Mouse (Mus musculus): ENCODE data around the gene Pan3. TPM values are rescaled to one million over a fixed set of nuclear protein-coding genes. Genes with fewer than 3 reads are reported as not detected.
"Not testable (repeated sequence)": the region's sequence is repeated elsewhere in the genome, so short reads cannot be mapped to it uniquely, and the experiment has no call there.

Pan3 gene
- total RNA-seq, 1 experiment from 2014 or later: 387 TPM

- peak in 1 of 2 experiments; percentile 30; a peak in 1 of 4 replicates for ATAC-seq (replicated peaks in 1 of 2; ENCODE audit: insufficient read depth in 1 of 2, low FRiP score in 2 of 2, low TSS enrichment in 1 of 2, low read depth in 1 of 2, poor library complexity in 2 of 2, severe bottlenecking in 2 of 2)
These were observed 67.8 kb downstream of the Pan3 start for GRCm38 (mm10) chr5:147497714-147498113.

- ATAC-seq (replicated peaks in 1 of 2; ENCODE audit: insufficient read depth in 1 of 2, low FRiP score in 2 of 2, low TSS enrichment in 1 of 2, low read depth in 1 of 2, poor library complexity in 2 of 2, severe bottlenecking in 2 of 2): 0 out of 4 replicates have a peak, but pooled peaks have one; percentile 32 to 52
These were observed 71.6 kb downstream of the Pan3 start for GRCm38 (mm10) chr5:147501456-147501998.

DNA sequence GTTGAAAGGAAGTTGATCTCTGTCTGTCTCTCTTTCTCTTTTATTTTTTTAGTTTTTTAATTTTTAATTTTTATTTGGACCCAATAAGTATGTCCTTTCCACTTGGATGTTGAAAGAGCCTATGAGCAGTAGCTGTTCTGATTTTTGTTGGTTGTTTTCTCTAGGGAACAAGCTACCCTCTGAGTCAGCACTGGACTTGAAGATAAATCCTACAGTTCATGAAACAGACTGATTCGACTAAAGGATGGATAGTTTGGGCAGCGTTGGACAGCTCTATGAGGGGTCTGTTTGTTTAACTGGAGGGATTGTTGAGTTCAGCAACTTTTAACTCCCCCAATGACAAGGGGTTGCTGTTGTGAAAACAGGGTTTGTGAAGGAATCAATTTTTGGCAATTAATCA lies 73.0 kb downstream of the Pan3 start:
- ATAC-seq (replicated peaks in 1 of 2; ENCODE audit: insufficient read depth in 1 of 2, low FRiP score in 2 of 2, low TSS enrichment in 1 of 2, low read depth in 1 of 2, poor library complexity in 2 of 2, severe bottlenecking in 2 of 2): no peak

- ATAC-seq (replicated peaks in 1 of 2; ENCODE audit: insufficient read depth in 1 of 2, low FRiP score in 2 of 2, low TSS enrichment in 1 of 2, low read depth in 1 of 2, poor library complexity in 2 of 2, severe bottlenecking in 2 of 2): 0 out of 4 replicates have a peak, but pooled peaks of 1 of the 2 experiments have one; percentile 19
These were observed 81.4 kb downstream of the Pan3 start for GRCm38 (mm10) chr5:147511350-147511749.

GRCm38 (mm10) chr5:147527006-147527405 lies 97.0 kb downstream of the Pan3 start:
- ATAC-seq (replicated peaks in 1 of 2; ENCODE audit: insufficient read depth in 1 of 2, low FRiP score in 2 of 2, low TSS enrichment in 1 of 2, low read depth in 1 of 2, poor library complexity in 2 of 2, severe bottlenecking in 2 of 2): peak in 1 of 2 experiments; percentile 20; a peak in 1 of 4 replicates

DNA sequence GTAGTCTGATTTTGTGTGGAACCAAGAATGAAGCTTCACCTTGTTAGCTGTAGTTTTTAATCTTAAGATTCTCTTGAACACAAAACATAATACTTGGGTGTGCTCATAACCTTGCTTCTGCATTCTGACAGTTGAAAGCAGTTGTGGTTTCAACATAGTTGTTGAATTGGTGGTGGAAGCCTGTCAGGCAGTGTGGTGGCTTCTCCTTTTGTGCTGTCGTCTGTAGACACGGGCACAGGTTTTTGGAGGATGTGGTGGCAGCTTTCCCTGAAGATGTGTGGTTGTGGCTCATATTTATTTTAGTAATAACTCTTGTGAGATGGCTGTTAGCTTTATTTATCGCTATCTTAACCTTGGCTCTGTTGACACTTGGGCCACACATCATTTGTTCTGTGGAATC lies 97.8 kb downstream of the Pan3 start:
- peak; percentile 92 to 94 for ATAC-seq (replicated peaks in 1 of 2; ENCODE audit: insufficient read depth in 1 of 2, low FRiP score in 2 of 2, low TSS enrichment in 1 of 2, low read depth in 1 of 2, poor library complexity in 2 of 2, severe bottlenecking in 2 of 2)

- ATAC-seq (replicated peaks in 1 of 2; ENCODE audit: insufficient read depth in 1 of 2, low FRiP score in 2 of 2, low TSS enrichment in 1 of 2, low read depth in 1 of 2, poor library complexity in 2 of 2, severe bottlenecking in 2 of 2): no peak
These were observed 102.1 kb downstream of the Pan3 start for GRCm38 (mm10) chr5:147532031-147532430.

GRCm38 (mm10) chr5:147539409-147539808 lies 109.4 kb downstream of the Pan3 start:
- ATAC-seq (replicated peaks in 1 of 2; ENCODE audit: insufficient read depth in 1 of 2, low FRiP score in 2 of 2, low TSS enrichment in 1 of 2, low read depth in 1 of 2, poor library complexity in 2 of 2, severe bottlenecking in 2 of 2): no peak

- peak; percentile 43 to 49; a peak in 2 of 4 replicates for ATAC-seq (replicated peaks in 1 of 2; ENCODE audit: insufficient read depth in 1 of 2, low FRiP score in 2 of 2, low TSS enrichment in 1 of 2, low read depth in 1 of 2, poor library complexity in 2 of 2, severe bottlenecking in 2 of 2)
These were observed 109.9 kb downstream of the Pan3 start for GRCm38 (mm10) chr5:147539815-147540214.

- peak; percentile 57 to 58; a peak in 2 of 4 replicates for ATAC-seq (replicated peaks in 1 of 2; ENCODE audit: insufficient read depth in 1 of 2, low FRiP score in 2 of 2, low TSS enrichment in 1 of 2, low read depth in 1 of 2, poor library complexity in 2 of 2, severe bottlenecking in 2 of 2)
These were observed 112.3 kb downstream of the Pan3 start for GRCm38 (mm10) chr5:147542291-147542690.

DNA sequence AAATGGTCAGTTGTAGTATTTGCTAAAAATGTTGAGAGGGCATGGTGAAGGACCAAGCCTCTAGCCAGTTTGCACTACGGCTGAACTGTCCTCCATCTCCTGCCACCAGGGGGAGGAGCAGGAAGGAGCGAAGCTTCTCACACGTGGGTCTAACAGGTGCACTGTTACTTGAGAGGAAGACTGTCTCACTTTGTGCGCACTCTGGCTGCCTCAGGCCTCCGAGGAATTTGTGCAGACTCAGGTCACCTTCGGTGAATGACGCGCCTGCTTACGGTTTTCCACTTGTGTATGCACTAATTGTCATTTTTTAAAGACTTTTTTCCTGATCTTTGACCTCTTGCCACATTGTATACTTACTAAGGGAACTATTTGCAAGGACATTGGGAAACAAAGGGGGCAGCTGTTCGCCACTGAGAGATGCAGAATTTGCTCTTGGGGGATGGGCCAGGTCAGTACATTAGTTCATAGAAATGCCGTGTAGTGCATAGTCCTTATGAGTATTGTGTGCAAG lies 115.8 kb downstream of the Pan3 start:
- ATAC-seq (replicated peaks in 1 of 2; ENCODE audit: insufficient read depth in 1 of 2, low FRiP score in 2 of 2, low TSS enrichment in 1 of 2, low read depth in 1 of 2, poor library complexity in 2 of 2, severe bottlenecking in 2 of 2): peak; percentile 43 to 54; a peak in 1 of 4 replicates

- ATAC-seq (replicated peaks in 1 of 2; ENCODE audit: insufficient read depth in 1 of 2, low FRiP score in 2 of 2, low TSS enrichment in 1 of 2, low read depth in 1 of 2, poor library complexity in 2 of 2, severe bottlenecking in 2 of 2): no peak
These were observed 119.2 kb downstream of the Pan3 start for GRCm38 (mm10) chr5:147549016-147549755.

DNA sequence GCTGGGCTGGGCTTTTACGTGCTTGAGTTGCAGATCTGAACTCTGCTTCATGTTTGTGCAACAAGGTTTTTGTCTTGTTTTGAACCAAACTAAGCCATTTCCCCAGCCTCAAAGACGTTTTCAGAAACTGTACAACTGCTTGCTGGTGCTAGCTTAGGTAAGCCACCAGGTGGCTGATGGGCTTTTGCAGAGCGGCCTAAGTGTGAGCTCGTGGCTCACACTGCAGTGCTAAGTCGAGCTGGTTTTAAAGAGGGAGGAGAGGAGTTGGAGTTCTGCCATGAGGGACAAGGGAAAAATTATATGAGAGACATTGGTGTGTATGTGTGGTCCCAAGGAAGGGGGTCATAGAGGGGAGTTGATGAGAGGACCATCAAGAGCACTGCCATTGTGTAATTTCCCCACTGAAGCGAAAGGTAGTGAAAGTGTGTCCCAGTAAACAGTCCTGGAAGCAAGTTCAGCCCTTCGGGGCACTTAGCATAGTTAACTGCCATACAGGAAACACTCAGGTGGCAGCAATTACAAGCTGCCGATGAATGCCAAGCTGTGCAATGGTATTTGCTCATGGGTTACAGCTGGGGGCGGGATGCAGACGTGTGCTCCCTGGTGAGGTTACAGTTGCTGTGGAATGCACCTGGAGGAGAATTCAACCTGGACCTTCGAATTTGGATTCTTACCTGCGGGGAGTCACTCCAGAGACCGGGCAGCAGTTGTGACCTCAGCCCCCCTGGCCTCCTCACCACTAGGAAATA lies 122.1 kb downstream of the Pan3 start:
- no peak; a peak in 1 of 4 replicates for ATAC-seq (replicated peaks in 1 of 2; ENCODE audit: insufficient read depth in 1 of 2, low FRiP score in 2 of 2, low TSS enrichment in 1 of 2, low read depth in 1 of 2, poor library complexity in 2 of 2, severe bottlenecking in 2 of 2)

DNA sequence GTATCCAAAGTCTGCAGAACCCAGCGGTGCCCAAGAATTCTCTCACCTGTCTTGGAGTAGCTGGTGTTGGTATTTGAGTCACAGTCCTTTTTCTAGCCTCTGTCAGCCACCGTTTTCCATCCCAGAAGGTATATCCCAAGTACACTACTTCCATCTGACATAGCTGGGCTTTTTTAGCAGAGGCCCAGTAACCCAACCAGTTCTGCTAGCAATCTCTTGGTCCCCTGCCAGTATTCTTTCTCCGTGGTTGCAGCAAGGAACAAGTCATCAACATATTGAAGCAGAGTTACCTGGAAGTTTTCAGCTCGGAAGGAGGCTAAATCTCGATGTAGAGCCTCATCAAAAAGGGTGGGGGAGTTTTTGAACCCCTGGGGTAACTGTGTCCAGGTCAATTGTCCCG lies 127.7 kb downstream of the Pan3 start:
- not testable (repeated sequence) for ATAC-seq (replicated peaks in 1 of 2; ENCODE audit: insufficient read depth in 1 of 2, low FRiP score in 2 of 2, low TSS enrichment in 1 of 2, low read depth in 1 of 2, poor library complexity in 2 of 2, severe bottlenecking in 2 of 2)

DNA sequence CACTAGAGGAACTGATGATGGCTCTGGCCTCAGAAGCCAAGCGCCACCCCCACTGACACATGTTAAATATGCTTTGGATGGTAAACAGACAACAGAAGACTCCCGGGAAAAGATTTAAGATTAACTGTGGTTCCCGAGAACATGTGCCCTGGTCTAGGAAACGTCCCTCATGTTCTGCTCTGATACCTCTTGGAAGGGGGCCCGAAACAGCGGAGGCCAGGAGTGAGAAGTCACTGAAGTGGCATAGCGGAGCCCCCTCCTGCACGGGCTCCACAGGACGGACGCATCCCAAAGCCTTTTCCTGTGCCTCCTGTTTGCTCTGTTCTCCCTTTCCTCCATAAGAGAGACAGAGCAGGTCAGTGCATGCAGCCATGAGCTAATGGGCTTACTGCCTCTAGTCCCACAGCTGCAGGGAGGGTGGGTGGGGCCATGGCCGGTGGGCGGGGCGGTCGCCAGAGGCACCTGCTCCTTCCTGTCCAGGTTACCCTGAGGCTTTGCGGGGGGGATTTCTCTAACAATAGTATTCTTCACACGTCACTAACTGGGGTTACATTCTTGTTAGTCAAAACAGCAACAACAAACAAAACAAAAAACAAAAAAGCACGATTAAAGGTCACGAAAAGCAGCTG lies 133.7 kb downstream of the Pan3 start:
- no peak for ATAC-seq (replicated peaks in 1 of 2; ENCODE audit: insufficient read depth in 1 of 2, low FRiP score in 2 of 2, low TSS enrichment in 1 of 2, low read depth in 1 of 2, poor library complexity in 2 of 2, severe bottlenecking in 2 of 2)

- ATAC-seq (replicated peaks in 1 of 2; ENCODE audit: insufficient read depth in 1 of 2, low FRiP score in 2 of 2, low TSS enrichment in 1 of 2, low read depth in 1 of 2, poor library complexity in 2 of 2, severe bottlenecking in 2 of 2): peak; percentile 83 to 87
These were observed 134.2 kb downstream of the Pan3 start for GRCm38 (mm10) chr5:147564140-147564590.

- ATAC-seq (replicated peaks in 1 of 2; ENCODE audit: insufficient read depth in 1 of 2, low FRiP score in 2 of 2, low TSS enrichment in 1 of 2, low read depth in 1 of 2, poor library complexity in 2 of 2, severe bottlenecking in 2 of 2): no peak
These were observed 135.5 kb downstream of the Pan3 start for GRCm38 (mm10) chr5:147565444-147565843.

Measured in hematopoietic stem cell, adult 5-6 weeks (primary cell).